Mouse (Mus musculus) right cerebral cortex, postnatal 14 days (tissue): ENCODE results near the gene Ccdc27.

Experiments
- DNase-seq: peaks from one replicate; pipeline ENCODE4 v3.0.0; 2022

Gene Ccdc27

DNA sequence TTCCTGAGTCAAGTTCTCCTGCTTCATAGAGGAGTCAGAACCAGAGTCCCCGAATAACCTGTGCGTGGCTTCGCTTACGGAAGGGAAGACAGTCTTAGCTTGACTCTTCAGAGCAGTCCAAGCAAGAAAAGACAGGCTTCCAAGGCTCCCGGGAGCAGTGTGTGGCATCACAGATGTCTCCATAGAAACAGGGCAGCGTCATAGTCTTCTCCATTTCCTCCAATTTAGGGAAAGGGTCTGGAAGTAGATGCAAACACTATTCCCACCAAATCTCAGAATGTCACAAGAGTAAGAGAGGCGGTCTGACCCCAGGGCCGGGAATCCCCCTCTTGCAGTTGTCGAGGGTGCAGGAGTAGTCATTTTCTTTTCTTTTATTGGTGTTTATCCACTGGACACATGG is at the start of gene Ccdc27:
TSS of gene Ccdc27 (minus strand) at position 101 of the 400 bp plus-strand sequence.
- no peak for DNase-seq

DNA sequence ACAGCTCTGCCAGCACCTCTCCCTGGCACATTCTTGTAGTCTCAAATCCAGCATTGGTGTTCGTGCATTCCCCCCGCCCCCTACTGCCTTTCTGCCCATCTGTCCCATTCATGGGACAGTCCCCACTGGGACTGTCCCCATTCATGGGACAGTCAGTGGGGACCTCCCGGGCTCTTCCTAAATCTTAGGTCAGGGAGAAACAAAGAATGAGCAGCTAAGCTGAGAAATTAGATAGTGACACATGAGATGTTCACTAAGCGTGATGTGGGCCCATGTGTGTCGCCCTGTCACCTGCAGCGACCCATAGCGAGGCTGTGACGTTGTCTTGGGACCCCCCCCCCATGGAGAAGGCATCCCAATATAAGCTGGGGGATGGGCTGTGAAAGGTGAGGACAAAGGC is 48.9 kb upstream of the Ccdc27 start:
- DNase-seq = no peak

DNA sequence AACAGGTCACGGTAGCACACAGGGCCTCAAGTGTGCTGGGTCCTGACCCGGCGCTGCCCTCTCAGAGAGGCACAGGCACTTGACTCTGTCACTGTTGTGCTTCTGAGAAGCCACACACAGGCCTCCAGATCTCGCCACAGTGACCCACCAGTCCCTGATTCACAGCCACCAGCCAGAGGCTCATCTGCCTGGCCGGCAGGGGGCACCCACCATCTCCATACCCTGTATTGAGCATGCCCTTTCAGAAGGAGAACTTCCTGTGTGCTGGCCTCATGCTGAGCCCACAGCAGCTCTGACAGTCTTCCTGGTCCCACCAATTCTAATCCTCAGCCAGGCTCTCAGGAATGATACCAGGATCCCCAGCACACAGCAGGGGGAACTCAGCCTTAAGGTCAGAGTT is 46.7 kb upstream of the Ccdc27 start:
- DNase-seq = no peak

DNA sequence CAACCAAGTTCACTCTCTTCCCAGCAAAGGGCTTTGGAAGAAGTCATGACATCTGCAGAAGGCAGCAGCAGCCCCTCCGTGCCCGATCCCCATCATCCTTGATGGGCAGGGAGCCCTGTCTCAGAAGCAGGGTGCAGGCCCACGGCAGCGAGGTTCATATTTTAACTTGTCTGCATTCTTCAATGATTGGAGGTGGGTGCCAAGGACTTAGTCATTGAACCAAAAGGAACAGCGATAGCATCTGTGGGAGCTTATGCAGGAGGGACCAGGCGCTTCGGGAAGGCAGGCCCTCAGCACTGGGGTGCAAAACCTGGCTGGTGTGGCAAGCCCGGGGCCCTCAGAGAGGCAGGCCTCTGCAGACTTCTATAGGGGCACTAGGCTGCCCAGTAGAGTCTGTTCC is 44.0 kb upstream of the Ccdc27 start:
- no peak for DNase-seq

DNA sequence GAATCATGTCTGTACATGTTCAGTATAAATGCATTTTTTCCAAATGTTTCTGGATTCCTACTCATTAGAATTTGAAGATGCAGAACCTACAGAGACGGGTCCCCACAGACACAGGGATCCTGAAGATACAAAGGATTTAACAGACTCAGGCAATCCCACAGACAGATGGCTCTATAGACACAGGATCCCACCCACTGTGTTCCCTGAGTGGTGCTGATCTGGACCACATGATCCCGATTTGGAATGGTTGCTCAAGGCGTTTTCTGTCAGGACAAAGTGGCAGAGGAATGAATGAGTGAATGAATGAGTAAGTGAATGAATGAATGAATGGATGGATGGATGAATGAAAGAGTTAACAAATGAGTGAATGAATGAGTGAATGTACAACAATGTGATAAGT is 43.4 kb upstream of the Ccdc27 start:
- no peak for DNase-seq

DNA sequence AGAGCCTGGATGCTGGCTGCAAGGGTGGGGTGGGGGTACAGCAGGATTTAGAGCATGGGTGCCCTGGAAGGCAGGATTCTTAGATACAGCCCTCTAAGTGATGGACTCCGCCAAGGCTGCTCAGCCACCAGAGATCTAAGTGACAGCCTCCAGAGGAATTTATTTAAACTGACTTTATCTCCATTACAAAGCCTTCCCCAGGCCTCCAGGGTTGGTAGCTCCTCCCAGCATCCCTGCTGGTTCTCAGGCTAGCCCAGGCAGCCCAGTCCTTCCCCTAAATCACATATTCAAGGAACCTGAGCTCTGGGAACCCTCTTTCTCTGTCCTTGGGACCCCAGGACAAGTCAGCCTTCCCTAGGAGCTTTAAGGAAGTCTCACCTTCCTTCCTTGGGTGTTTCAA is 39.5 kb upstream of the Ccdc27 start:
- no peak for DNase-seq

DNA sequence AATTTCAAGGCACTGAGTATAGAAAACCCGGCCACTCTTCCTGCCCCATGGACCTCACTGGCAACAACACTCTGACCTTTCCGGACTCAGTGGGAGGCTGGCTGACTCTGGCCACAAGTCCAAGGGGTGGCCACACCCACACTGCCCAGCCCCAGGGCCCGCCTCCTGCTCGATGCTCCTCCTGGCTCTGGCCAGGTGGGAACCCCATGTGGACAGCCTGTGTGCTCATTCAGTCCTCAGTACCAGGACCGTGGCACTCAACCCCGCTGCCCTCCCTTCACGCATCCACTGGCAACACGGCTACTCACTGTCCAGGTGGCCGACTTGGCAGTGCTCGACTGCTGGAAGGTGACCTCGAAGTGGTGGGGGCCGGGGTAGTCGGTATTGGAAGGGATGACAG is 38.5 kb upstream of the Ccdc27 start:
- no peak for DNase-seq

DNA sequence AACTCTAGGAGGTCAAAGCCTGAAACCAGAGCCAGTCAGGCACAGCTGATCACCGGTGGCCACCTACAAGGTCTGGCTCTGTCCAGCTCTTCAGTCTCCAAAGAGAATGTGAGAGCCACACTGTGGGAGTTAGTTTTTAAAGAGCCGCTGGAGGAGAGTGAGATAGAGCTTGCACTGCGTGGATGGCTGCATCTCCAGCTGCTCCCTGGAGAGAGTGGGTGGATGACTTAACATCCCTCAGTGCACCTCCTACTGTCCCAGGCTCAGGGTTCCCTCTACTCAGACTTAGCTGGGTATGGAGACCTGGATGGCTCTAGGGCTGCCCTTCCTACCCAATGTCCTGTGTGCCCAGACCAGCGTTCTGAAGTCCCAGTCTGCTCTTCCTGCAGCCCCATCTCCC is 37.7 kb upstream of the Ccdc27 start:
- no peak for DNase-seq

DNA sequence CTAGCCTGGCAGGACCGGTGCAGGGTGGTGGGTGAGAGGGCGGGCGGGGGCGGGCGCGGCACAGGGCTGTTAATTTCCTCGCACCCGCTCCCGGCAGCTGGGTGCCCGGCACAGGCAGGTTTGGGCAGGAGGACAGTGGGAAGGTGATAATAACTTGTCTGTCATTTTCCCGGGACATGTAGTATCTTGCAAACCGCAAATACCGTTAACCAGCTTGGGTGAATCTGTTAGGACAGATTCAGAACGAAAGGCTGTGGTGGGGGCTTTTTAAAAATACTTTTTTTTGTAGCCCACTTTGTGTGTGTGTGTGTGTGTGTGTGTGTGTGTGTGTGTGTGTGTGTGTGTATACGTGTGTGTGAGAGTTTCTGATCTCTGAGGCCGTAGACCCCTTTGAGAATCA is 29.5 kb upstream of the Ccdc27 start:
- no peak for DNase-seq

DNA sequence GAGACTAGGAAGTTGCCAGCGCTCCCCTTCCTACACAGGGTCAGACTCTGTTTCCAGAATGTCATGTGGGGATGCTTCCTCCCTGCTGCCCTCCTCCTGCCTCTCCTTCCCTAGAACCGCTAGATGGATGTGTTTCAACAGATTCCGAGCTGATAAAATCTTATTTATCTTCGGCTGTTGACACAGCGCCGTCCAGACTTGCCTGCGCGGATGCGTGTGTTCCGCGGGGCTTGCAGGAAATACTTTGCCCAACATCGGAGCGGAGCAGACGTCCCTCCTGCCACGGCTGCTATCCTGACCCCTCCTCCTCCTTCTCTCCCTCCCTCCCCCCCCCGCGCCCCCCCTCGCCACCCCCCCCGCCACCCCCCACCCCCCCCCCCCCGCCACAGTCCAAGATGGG is 29.0 kb upstream of the Ccdc27 start:
- DNase-seq = no peak

DNA sequence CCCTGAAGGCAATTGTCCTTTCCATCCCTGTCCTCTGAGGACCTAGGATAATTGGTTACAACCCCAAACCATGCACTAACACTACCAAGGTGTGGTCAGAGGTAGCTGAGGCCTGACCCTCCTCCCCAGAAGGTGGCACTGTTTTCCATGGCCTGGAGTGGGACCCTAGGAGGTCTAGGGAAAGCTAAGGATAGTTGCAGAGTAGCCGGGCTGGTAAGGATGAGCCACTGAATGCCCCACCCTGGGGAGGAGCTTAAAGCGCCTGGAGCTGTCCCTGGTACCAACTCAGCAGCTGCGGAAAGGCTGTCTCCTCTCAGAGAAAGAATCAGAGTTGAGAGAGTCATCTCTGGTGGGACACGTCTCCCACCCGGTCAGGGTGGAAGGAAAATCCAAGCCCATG is 28.4 kb upstream of the Ccdc27 start:
- no peak for DNase-seq

DNA sequence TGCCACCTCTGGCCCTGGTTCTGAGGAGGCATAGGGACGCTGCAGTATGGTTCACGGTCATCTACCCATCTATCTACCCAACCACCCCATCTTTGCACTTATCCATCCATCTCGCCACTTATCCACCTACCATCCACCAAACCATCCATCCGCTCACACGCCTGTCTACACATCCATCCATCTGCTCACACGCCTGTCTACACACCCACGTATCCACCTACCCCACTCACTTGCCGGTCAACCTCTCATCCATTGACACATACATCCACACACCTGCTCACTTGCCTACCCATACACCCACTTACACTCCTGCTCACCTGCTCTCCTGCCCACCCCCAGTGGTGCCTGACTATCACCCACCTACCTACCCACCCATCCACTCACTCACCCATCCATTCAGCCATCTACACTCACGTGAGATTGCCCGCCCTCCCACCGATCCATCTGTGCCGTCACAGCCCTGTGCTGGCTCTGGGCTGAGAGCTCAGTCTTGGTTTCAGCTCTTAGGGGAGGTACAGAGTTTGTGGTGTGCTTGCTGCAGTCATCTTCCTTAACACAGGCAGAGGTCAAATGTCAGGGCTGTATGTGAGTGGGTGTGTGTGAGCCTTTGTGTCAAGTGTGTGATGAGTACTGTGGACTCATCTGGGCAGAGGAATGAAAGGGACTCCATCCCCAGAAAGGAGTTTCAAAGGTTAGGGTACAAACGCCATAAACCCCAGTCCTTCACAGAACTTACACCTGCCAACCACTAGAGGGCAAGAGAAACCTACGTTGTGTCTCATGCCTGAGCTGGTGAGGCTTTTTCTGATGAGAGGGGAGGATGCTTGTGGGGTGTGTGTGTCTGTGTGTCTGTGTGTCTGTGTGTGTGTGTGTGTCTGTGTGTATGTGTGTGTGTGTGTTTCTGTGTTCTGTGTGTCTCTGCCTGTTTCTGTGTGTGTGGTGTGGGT is 22.6 kb upstream of the Ccdc27 start:
- DNase-seq = no peak

DNA sequence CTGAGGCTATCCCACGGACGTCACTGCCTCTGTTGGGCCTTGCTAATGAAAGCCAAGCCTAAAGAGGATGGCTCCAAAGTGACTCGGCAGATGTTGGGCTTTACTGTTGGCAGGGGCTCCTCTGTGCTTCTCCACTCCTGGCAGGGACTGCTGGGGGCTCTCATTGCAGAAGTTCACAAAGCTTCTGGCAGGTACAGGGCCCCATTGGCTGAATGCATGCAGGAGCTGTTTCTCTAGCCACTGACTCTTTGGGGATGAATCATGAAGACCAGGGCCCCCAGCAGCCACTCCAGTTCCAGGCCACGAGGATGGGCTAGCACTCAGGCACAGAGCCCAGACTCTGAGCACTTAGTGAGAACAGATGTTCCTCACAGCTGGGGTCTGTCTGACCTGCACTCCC is 15.2 kb upstream of the Ccdc27 start:
- no peak for DNase-seq

DNA sequence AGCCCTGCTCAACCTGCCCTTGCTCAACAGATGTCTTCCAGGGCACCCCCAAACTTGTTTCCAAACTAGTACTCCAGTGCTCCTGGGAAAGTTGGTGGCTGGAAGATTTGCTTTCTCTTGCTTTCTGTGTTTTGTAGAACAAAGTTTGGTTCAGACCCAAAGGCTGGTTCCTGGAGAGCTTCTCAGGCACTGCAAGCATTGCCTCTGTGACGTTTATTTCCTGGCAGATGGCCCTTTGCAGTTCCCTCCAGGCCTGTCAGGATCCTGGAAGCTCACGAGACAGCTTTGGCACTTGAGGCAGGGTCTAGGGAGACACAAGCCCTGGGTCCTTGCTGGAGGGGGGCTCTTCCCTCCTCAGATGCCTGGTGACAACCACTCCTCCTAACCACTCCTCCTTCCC is 14.2 kb upstream of the Ccdc27 start:
- DNase-seq = no peak

DNA sequence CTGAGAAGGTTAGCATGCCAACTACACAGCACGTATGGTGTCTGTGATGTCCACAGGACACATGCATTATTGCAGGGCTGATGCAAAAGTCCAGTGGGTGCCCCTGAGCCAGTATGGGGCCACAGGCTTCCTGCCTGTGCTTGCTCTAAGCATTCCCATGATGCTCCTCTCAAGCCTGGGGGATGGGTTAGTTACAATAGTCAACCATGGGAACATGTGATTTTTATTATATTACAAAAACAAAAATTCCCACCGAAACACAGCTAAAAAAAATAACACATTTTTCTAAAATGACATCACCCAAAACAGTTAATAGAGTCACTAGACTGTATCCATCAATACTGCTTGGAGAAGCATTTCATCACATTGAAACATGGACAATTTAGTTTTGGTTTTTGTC is 13.6 kb upstream of the Ccdc27 start:
- DNase-seq = no peak

DNA sequence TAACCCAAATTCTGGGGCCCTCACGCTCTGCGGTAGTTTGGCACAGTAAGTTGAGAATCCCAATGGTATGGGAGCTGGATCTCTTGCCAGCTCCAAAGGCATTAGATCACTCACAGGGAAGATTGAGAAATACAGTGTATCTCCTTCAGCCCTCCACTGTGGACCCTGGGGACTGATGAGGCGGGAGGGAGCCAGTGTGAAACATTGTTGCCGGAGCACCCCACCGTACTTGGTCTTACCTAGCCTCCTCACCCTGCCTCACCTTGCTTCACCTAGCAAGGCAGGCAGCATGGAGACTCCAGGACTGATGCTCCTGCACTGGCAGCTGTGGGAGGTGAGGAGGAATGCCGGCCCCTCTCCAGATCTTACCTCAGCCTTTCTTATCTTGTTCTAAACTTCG is 13.0 kb upstream of the Ccdc27 start:
- no peak for DNase-seq

DNA sequence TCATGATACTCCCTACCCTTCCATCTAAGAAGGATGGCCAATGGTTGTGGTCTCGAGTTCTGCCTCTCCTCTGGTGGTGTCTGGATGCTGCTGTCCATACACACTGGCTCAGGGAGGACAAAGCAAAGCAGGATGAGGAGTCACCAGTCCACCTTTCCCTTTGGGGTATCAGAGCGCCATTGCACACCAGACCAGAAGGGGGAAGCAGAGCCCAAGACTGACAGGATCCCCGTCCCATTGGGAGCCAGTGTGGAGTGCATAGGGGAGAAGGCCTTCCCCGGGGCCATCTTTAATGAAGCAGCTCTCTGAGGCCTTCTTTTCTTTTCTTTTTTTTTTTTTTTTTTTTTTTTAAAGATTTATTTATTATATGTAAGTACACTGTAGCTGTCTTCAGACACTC is 10.6 kb upstream of the Ccdc27 start:
- DNase-seq = no peak

DNA sequence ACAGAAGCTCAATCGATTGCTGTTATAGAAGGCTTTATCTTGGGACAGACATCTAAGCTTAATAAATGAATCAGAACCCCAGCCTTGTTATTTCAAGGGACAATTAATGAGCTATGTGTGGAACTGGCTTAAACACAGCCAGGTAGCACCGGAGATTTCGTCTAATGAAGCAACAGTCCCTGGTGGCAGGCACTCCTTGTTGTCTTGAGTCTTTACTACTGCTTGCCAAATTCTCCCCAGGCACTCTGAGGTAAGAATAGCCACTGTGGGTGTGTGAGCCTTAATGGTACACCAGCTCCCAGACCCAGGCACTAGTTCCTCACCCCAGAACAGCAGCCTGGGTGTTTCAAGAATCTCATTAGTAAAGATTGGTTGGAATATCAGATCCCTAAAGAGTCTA is 8.9 kb upstream of the Ccdc27 start:
- no peak for DNase-seq

DNA sequence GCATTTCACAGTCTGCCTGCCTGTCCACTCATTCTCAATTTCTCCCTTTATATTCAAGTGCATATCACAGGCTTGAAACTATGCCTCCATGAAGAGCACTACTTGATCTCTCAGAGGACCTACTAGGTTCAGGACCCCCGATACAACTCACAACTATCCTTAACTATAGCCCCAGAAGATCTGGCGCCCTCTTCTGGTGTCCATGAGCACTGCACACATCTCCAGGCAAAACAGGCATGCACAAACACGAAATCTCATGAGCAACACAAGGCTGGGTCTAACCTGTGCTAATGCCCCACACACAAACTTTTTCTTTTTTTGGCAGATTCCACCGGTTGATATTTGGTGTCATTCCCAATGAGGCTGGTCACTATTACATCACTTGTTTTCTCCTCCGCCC is 3.4 kb upstream of the Ccdc27 start:
- DNase-seq = no peak

DNA sequence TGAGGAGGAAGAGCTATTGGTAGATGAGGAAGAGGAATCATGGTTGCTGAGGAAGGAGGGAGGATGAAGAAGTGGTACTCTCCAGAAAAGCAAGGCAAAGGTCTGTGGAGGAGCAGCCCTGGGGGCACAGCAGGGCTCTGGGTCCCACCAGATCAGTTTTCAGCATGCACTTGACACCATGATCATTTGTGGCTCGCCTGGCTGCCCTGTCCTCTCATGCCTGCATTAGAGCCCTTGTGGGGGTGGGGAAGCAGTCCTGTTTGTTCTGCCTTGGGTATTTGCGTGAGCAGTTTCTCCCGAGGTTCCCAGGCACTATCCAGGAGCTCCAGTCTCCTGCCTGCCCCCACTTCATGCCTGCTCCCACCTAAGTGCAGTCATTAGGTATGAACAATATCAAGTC is 5.4 kb downstream of the Ccdc27 start:
- DNase-seq = no peak

DNA sequence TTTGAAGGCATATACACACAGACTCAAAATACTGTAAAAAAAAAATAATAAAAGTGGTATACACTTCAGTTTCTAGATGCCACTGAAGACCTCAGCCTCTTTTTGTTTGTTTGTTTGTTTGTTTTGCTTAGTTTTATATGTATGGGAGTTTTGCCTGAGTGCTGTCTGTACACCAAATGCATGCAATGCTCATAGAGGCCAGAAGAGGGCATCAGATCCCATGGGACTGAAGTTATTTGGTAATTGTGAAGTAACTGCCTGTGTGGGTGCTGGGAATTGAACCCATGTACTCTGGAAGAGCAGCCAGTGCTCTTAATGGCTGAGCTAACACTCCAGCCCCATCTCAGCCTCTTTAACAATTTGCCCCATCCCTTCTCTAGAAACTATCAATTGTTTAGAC is 13.8 kb downstream of the Ccdc27 start:
- peak; percentile 22 for DNase-seq

DNA sequence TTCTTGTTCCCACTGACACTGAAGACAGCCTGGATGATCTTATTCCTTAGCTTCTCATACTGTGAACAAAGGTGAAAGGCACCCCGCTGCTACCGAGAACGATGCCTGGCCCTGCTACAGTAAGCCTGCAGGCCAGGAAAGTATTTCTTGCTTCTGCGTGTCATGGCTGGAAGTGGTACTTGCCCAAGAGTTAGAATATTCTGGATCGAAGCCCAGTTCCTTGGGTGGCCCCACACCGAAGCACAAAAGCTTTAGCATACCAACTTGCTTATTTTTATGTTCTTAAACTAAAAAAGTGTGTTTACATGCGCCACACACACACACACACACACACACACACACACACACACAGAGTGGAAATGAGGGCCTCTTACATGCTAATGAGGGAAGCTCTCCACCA is 14.4 kb downstream of the Ccdc27 start:
- no peak for DNase-seq

DNA sequence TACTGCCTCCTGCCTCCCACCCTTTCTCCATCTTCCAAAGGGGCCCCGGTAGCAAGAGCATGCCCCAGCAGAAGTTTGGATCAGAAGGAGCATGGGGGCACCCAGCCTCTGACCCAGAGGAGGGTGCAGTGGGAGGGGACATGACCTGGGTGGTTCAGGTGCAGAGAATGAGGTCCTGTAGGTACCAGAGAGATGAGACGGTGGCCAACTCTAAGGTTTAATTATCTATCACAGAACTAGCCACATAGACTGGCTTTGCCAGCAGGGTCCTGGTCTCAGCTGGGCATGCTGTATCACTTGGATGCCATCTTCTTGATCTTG is 16.1 kb downstream of the Ccdc27 start:
- no peak for DNase-seq

DNA sequence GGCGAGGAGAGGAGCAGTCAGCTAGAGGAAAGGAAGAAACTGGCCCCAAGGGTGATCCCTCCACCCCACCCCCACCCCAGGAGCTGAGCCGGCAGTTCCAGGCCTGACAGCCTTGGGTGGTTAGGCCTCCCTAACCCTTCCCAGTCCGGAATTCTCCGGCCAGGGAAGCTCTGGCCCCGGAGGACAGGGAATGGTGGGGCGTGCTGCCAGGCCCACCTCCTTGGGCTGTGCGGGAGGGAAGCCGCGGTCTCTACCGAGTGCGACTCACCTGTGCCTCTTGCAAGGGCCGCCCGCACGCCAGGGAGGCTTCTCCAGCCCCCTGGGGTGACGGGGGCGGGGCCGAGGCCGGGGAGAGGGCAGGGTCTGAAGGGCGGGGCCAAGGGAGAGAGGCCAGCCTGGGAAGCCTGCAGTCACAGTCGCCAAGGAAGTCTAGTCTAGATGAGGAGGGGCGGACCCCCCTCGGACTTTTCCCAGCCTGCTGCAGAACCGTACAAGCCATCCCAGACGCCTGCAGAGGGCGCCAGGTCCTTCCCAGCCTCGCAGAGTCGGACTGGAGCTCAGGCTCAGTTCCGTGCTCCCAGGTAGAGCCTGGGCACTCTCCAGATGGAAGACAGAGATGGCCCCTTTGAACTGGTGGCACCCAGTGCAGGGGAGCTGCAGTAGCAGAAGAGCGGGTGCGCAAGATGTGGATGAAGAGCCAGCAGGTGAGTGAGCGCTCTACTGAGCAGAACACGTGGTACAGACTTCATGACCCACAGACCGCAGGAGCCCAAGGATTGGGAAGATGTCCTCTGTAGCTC is 16.6 kb downstream of the Ccdc27 start, which contains the start of gene Smim1:
TSS of gene Smim1 (minus strand) at position 590 of the 800 bp plus-strand sequence.
- peak; percentile 74 for DNase-seq
